Mouse (Mus musculus): Measurements from ENCODE around the gene Ttyh3.

GRCm38 (mm10) chr5:140619895-140620736 is 28.7 kb downstream of the Ttyh3 start:
- no peak for TF ChIP-seq CTCF (IDR thresholded peaks at IDR 0.05; ENCODE audit: control insufficient read depth, insufficient read depth, low read length)
- TF ChIP-seq POLR2A (IDR thresholded peaks at IDR 0.05; ENCODE audit: borderline replicate concordance, control insufficient read depth, low read depth, low read length), result no peak
